Mouse (Mus musculus) stomach, embryonic 14.5 days (tissue): ENCODE measurements around the gene Chdh. TPM values are rescaled to one million over a fixed set of nuclear protein-coding genes. Genes with fewer than 3 reads are reported as not detected.

Experiments
- ATAC-seq: fragments of 200-750 bp; cut with Nextera tagmentation; 2 replicates; pipeline ENCODE4 v1.8.0; 2017; ENCODE audit warnings: low read depth, moderate TSS enrichment; ENCODE audit not compliant: insufficient number of reproducible peaks, insufficient read depth, low FRiP score
- H3K27ac ChIP-seq: fragments of 300-500 bp; sonication (generic); 2 replicates; pipeline ENCODE4 v1.5.1; 2014; ENCODE audit warnings: mild to moderate bottlenecking, low read length, moderate library complexity, mixed read lengths
- H3K27me3 ChIP-seq: fragments of 300-500 bp; sonication (generic); 2 replicates; pipeline ENCODE4 v1.6.1; 2014; ENCODE audit warnings: low read length, control low read depth, mixed read lengths; ENCODE audit not compliant: control insufficient read depth, insufficient read depth
- H3K36me3 ChIP-seq: fragments of 300-500 bp; sonication (generic); 2 replicates; pipeline ENCODE4 v1.6.1; 2014; ENCODE audit warnings: mild to moderate bottlenecking, control low read depth, low read length, moderate library complexity, mixed read lengths; ENCODE audit not compliant: control insufficient read depth, insufficient read depth
- H3K4me1 ChIP-seq: fragments of 300-500 bp; sonication (generic); 2 replicates; pipeline ENCODE4 v1.6.1; 2014; ENCODE audit warnings: low read length, control low read depth, mixed read lengths; ENCODE audit not compliant: control insufficient read depth, insufficient read depth
- H3K4me2 ChIP-seq: fragments of 300-500 bp; sonication (generic); replicated peaks from 2 replicates; pipeline ENCODE4 v1.6.1; 2014; ENCODE audit warnings: low read depth, low read length, control low read depth
- H3K4me3 ChIP-seq: fragments of 300-500 bp; sonication (generic); 2 replicates; pipeline ENCODE4 v1.5.1; 2014; ENCODE audit warnings: low read depth, low read length, control low read depth
- H3K9ac ChIP-seq: fragments of 300-500 bp; sonication (generic); replicated peaks from 2 replicates; pipeline ENCODE4 v1.6.1; 2014; ENCODE audit warnings: low read depth, mild to moderate bottlenecking, control low read depth, low read length, moderate library complexity, mixed read lengths
- H3K9me3 ChIP-seq: fragments of 300-500 bp; sonication (generic); 2 replicates; pipeline ENCODE4 v1.6.1; 2016; ENCODE audit warnings: low read depth, low read length, control low read depth; ENCODE audit not compliant: control insufficient read depth
- WGBS: fragments of 180-500 bp; shearing (Covaris S2); extraction: QIAGEN DNeasy Blood & Tissue Kit; methylation state at CpG from one replicate; pipeline ENCODE4 v1.1.7; 2014; 5-methylcytosine and 5-hydroxymethylcytosine counted together
- polyA plus RNA-seq: library from polyadenylated mRNA; unstranded; fragments of >200 nt; fragmentation: Nextera tagmentation; extraction: Ambion mirVana; gene quantifications from 2 replicates; pipeline ENCODE4 v1.2.1, GENCODE M21; 2014

Gene Chdh
- polyA plus RNA-seq, 1 experiment from 2014 or later = 0.84 TPM

GRCm38 (mm10) chr14:30018463-30018801 is 9.6 kb downstream of the Chdh start:
- ATAC-seq = no peak
- Histone ChIP-seq H3K4me1 (no peaks in the 10 kb centered on the region), H3K9ac (no peak overlapping the region), H3K4me2 (no peak overlapping the region), H3K27ac (no peak overlapping the region), H3K27me3 (no peaks in the 10 kb centered on the region), H3K9me3 (no peaks in the 10 kb centered on the region), H3K36me3 (no peaks in the 10 kb centered on the region), H3K4me3 (no peak overlapping the region)
- WGBS = 98% methylated on average over 4 of the region's 4 CpGs

- Histone ChIP-seq H3K36me3 (no peaks in the 10 kb centered on the region), H3K4me2 (no peak overlapping the region), H3K9ac (no peak overlapping the region), H3K27me3 (no peaks in the 10 kb centered on the region), H3K27ac (no peak overlapping the region), H3K9me3 (no peaks in the 10 kb centered on the region), H3K4me1 (no peaks in the 10 kb centered on the region), H3K4me3 (no peak overlapping the region)
- 95% methylated on average over 6 of the region's 6 CpGs for WGBS
- ATAC-seq = no peak
Measured at GRCm38 (mm10) chr14:30018846-30019245, 10.0 kb downstream of the Chdh start.

DNA sequence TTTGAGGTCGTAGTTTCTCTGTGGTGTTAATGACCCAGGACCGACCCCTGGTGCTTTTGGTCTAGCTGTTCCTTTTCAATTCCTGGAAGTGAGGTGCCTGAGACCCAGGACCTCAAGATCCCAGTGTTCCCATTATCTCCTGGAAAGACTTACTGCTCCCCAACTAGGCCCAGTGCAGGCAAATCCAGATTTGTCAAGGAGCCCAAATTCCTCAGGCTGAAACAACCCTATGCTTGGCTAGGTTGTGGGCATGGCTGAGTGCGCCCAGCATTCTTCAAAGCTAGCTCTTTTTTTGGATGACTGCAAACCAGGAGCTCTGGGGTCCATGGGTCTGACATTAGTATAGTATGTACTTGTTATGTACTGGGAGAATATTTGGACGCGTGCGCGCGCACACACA is 10.6 kb downstream of the Chdh start:
- no peaks in the 10 kb centered on the region for H3K4me1 ChIP-seq
- H3K4me3 ChIP-seq = no peak overlapping the region
- H3K36me3 ChIP-seq = no peaks in the 10 kb centered on the region
- H3K4me2 ChIP-seq = no peak overlapping the region
- H3K9ac ChIP-seq = no peak overlapping the region
- WGBS = 93% methylated on average over 8 of the region's 8 CpGs
- no peak for ATAC-seq
- no peak overlapping the region for H3K27ac ChIP-seq
- H3K9me3 ChIP-seq = no peaks in the 10 kb centered on the region
- H3K27me3 ChIP-seq = no peaks in the 10 kb centered on the region

DNA sequence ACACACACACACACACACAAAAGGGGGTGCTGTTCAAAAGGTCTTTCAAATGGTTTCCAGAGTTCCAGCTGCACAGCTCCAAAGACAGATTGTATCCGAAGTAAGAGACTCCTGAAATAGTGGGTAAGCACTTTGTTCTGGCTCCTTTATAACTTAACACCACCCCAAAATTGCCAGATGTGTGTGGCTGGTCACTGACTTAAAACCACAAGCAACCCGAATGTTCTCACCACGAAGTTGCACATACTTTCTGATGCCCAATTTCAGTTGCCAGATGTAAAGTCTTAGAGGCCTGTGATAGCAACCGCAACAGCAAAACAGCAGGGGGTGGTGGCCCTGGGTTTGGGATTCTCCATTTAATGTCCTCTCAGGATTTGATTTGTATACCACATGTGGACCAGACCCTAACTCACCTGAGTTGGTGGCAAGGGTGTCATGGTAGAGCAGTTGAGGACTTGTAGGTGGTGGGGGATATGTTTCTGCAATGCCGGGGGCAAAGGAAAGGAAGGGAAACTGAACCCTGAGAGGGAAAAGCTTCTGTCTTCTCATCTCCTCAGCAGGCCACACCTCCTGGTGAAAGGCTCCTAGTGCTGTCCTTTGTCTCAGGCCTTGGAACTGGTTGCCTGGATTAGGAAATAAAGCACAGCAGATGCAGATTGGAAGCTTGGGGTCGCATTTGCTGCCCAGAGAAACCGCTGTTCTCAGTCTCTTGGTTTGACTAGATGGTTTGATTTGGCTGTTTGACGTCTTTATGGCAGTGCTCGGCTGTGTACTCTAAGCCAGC is 11.2 kb downstream of the Chdh start:
- Histone ChIP-seq H3K27ac (no peak overlapping the region), H3K4me1 (no peaks in the 10 kb centered on the region), H3K9me3 (no peaks in the 10 kb centered on the region), H3K9ac (no peak overlapping the region), H3K27me3 (no peaks in the 10 kb centered on the region), H3K4me2 (no peak overlapping the region), H3K36me3 (no peaks in the 10 kb centered on the region), H3K4me3 (no peak overlapping the region)
- ATAC-seq = no peak
- WGBS = 62% methylated on average over 9 of the region's 9 CpGs

- Histone ChIP-seq H3K9ac (no peak overlapping the region), H3K4me3 (no peak overlapping the region), H3K36me3 (no peaks in the 10 kb centered on the region), H3K4me2 (no peak overlapping the region), H3K9me3 (no peaks in the 10 kb centered on the region), H3K27me3 (no peaks in the 10 kb centered on the region), H3K27ac (no peak overlapping the region), H3K4me1 (no peaks in the 10 kb centered on the region)
- WGBS = 92% methylated on average over 6 of the region's 6 CpGs
- ATAC-seq = no peak
Measured at GRCm38 (mm10) chr14:30022471-30022870, 13.6 kb downstream of the Chdh start.

DNA sequence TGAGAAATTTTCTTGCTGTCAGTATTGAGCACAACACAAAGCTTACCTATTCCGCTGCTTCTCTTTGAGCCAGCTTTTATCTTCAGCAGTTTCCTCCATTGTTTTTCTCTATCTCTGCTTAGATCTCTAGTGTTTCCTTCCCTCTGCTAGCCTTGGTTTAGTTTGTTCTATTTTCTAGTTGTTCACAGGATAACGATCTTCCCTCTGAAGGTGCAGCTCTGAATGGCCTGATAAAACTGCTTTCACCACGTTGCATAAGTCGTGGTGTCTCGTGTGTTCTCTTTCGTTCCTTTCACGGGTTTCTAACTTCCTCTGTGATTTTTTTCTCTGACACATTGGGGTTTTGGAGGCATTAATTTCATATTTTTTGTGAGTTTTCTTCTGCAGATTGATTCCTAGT is 15.6 kb downstream of the Chdh start:
- H3K9me3 ChIP-seq = no peaks in the 10 kb centered on the region
- H3K36me3 ChIP-seq = no peaks in the 10 kb centered on the region
- H3K27ac ChIP-seq = no peak overlapping the region
- no peak overlapping the region for H3K9ac ChIP-seq
- WGBS = 46% methylated on average over 7 of the region's 7 CpGs
- H3K4me1 ChIP-seq = no peaks in the 10 kb centered on the region
- no peaks in the 10 kb centered on the region for H3K27me3 ChIP-seq
- no peak for ATAC-seq
- H3K4me3 ChIP-seq = no peak overlapping the region
- H3K4me2 ChIP-seq = no peak overlapping the region

- ATAC-seq = no peak
- no peaks in the 10 kb centered on the region for H3K36me3 ChIP-seq
- WGBS = 53% methylated on average over 2 of the region's 2 CpGs
Measured at GRCm38 (mm10) chr14:30027378-30027777, 18.6 kb downstream of the Chdh start.

GRCm38 (mm10) chr14:30033405-30033804 is 24.6 kb downstream of the Chdh start:
- 59% methylated on average over 8 of the region's 8 CpGs for WGBS
- Histone ChIP-seq H3K4me2 (no peak overlapping the region), H3K4me1 (no peaks in the 10 kb centered on the region), H3K27me3 (no peaks in the 10 kb centered on the region), H3K36me3 (no peaks in the 10 kb centered on the region), H3K9me3 (no peaks in the 10 kb centered on the region), H3K27ac (no peak overlapping the region), H3K4me3 (no peak overlapping the region), H3K9ac (no peak overlapping the region)
- no peak for ATAC-seq

More at GRCm38 (mm10) chr14:30027378-30027777, 18.6 kb downstream of the Chdh start:
- Histone ChIP-seq H3K4me3 (no peak overlapping the region), H3K9me3 (no peaks in the 10 kb centered on the region), H3K4me2 (no peak overlapping the region), H3K27me3 (no peaks in the 10 kb centered on the region), H3K9ac (no peak overlapping the region), H3K27ac (no peak overlapping the region), H3K4me1 (no peaks in the 10 kb centered on the region)

DNA sequence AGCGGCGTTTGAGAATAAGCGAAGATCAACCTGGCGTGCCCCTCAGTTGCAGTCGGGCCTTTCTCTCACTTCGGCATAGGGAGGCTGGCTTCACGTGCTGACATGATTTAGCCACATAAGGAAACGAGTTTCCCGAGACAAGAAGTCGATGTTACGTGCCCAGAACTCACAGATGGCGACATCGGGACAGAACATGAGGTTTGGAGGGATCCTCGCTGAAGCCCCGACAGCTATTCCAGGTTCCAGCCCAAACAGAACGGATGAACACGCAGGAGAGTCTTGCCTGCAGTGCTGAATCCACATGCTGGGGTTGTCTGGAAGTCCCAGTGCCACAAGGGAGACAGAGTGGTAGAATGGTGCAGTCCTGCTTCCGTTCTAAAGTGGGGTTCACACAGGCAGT is 29.6 kb downstream of the Chdh start:
- WGBS = 90% methylated on average over 18 of the region's 18 CpGs
- H3K4me1 ChIP-seq = no peaks in the 10 kb centered on the region
- no peak overlapping the region for H3K4me2 ChIP-seq
- H3K36me3 ChIP-seq = peaks cover 5% of the 10 kb centered on the region; the same call in 1 of the 2 replicates
- H3K27me3 ChIP-seq = no peaks in the 10 kb centered on the region
- H3K9me3 ChIP-seq = no peaks in the 10 kb centered on the region
- no peak for ATAC-seq
- H3K4me3 ChIP-seq = no peak overlapping the region
- H3K9ac ChIP-seq = no peak overlapping the region
- H3K27ac ChIP-seq = no peak overlapping the region
